Mouse (Mus musculus): Measurements from ENCODE around the gene Olfr1183.
"Not testable (repeated sequence)": the region's sequence is repeated elsewhere in the genome, so short reads cannot be mapped to it uniquely, and the experiment has no call there.

Olfr1183 gene

GRCm38 (mm10) chr2:88454567-88454966 is at the start of gene Olfr1183:
TSS of gene Olfr1183 (plus strand) at chr2:88454867.
- not testable (repeated sequence) for DNase-seq

GRCm38 (mm10) chr2:88406353-88406752 is 48.3 kb upstream of the Olfr1183 start, which contains the start of gene Olfr1179:
TSS of gene Olfr1179 (minus strand) at chr2:88406453.
- DNase-seq = no peak

DNA sequence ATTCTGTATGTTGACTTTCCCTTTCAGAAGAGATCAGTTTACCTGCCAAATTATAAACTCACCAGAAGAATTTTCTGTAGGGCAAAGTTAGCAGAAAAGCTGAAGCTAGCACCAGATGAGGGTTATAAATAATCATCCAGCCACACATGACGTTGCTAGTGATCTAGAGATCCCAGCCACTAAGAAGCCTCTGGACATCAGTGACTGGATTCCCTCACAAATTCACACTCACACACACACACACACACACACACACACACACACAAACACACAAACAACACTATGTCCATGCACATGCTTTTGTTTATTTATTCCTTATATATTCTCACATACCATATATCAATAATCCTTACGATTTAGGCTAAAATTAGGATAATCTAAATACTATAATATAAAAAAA is 35.6 kb upstream of the Olfr1183 start, which contains the start of gene Olfr1180:
Olfr1180 (minus strand) TSS at position 101 of the 400 bp plus-strand sequence.
- no peak for DNase-seq

GRCm38 (mm10) chr2:88426071-88426470 is 28.6 kb upstream of the Olfr1183 start, which contains the start of gene Olfr1181:
TSS of gene Olfr1181 (minus strand) at chr2:88426171.
- no peak for DNase-seq

GRCm38 (mm10) chr2:88449031-88449430 is 5.6 kb upstream of the Olfr1183 start, which contains the start of gene Gm13757:
TSS of gene Gm13757 (minus strand) at chr2:88449131.
- DNase-seq = no peak

DNA sequence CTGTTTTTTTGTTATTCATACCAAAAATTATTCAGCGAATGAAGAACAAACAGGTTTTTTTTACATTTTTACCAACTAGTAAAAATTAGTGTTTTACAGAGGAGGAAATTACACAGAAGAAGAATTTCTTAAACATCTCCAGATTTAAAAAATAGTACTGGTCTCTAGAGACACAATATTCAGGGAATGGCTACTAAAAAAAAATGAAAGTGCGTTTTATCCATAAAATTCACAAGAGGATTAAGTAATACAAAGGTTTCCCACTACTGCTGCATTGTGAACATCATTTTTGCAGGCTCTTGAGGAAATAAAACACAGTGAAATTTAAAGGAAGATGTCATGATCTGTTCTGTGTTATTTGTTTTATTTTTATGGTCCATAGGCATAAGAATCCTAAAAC is 28.6 kb downstream of the Olfr1183 start, which contains the start of gene Olfr1184:
Olfr1184 (plus strand) TSS at position 301 of the 400 bp plus-strand sequence.
- DNase-seq = no peak

- DNase-seq = no peak
Measured at GRCm38 (mm10) chr2:88493020-88493419, 38.4 kb downstream of the Olfr1183 start, which contains the start of gene Olfr1185-ps1. TSS of gene Olfr1185-ps1 (plus strand) at chr2:88493320.

DNA sequence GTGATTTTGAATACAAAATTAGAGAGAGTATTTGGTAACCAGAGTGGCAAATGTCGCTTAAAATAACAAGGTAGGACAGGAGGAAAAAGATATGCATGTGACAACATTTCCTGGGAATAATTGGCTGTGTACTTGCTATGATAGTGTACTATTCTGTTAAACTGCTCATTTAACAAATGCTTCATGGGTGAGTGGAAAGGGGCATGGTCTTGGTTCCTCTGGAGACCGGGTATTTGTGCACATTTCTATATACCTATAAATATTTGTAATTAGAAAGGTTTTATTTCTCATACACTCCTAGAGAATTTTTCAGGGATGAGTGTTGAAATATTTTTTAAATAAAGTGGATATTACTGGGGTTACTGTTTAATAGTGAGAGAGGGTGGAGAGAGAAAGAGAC is 63.6 kb downstream of the Olfr1183 start, which contains the start of gene Olfr1186:
Olfr1186 (plus strand) TSS at position 301 of the 400 bp plus-strand sequence.
- DNase-seq = no peak
